Mouse (Mus musculus) olfactory bulb, adult 2 months (tissue): ENCODE measurements at regions not wholly inside any gene's neighbourhood (a gene's known extent, or its start where the extent isn't known, plus 50 kb on each side); places are given as distances from the start of the nearest gene placed in this dataset.

Experiments
- CTCF ChIP-seq: fragments of 200-500 bp; IDR thresholded peaks from 2 replicates; pipeline ENCODE4 v1.5.1; 2012; ENCODE audit warnings: low read depth, mild to moderate bottlenecking, low read length, moderate library complexity; ENCODE audit not compliant: insufficient read depth
- POLR2A ChIP-seq: fragments of 200-500 bp; IDR thresholded peaks from 2 replicates; pipeline ENCODE4 v1.6.1; 2012; ENCODE audit warnings: mild to moderate bottlenecking, low read depth, low read length, moderate library complexity; ENCODE audit not compliant: insufficient read depth

DNA sequence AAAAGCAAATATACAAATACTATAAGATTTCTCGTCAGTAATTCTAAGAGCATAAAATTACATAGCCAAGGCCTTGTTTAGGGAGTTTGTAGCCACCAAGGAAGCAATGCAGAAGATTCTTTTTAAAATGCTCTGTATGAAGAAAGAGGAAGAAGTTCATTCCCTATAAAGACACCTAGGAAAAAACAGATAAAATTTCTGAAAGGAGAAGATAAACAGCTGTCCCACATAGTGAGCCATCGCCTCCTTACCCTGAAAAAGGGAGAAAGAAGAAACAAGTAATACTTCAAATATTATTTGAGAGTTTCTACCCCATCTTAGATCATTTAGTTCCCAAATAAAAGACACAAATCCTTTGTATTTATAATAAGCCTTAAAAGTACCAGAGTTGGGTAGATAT, 190.3 kb upstream of the Mad2l1 start:
- TF ChIP-seq POLR2A (no peak), CTCF (no peak)
